Mouse (Mus musculus) lung, postnatal 10 days (tissue): Measurements from ENCODE around the gene Ccdc114.
"Not testable (repeated sequence)": the region's sequence is repeated elsewhere in the genome, so short reads cannot be mapped to it uniquely, and the experiment has no call there.

ENCODE experiments used
- DNase-seq: peaks from one replicate; pipeline ENCODE4 v3.0.0; 2021

The Ccdc114 gene

GRCm38 (mm10) chr7:45919083-45919671 lies 4.7 kb upstream of the Ccdc114 start:
- peak; percentile 30 for DNase-seq

GRCm38 (mm10) chr7:45919761-45920160 lies 4.1 kb upstream of the Ccdc114 start:
- DNase-seq: no peak

- peak; percentile 57 for DNase-seq
Measured at GRCm38 (mm10) chr7:45920583-45921241, 3.2 kb upstream of the Ccdc114 start.

- peak; percentile 86 for DNase-seq
Measured at GRCm38 (mm10) chr7:45921242-45921621, 2.6 kb upstream of the Ccdc114 start, which contains the start of gene Emp3. TSS of gene Emp3 (minus strand) at chr7:45921404.

GRCm38 (mm10) chr7:45921950-45922600 lies 1.8 kb upstream of the Ccdc114 start:
- DNase-seq: no peak

GRCm38 (mm10) chr7:45922928-45923761 lies 727 bp upstream of the Ccdc114 start:
- DNase-seq: peak; percentile 98

- peak; percentile 46 for DNase-seq
Measured at GRCm38 (mm10) chr7:45924429-45924816, 551 bp downstream of the Ccdc114 start.

- no peak for DNase-seq
Measured at GRCm38 (mm10) chr7:45928626-45929295, 4.9 kb downstream of the Ccdc114 start.

- DNase-seq: no peak
Measured at GRCm38 (mm10) chr7:45929688-45930087, 5.8 kb downstream of the Ccdc114 start.

- DNase-seq: not testable (repeated sequence)
Measured at GRCm38 (mm10) chr7:45933766-45934165, 9.9 kb downstream of the Ccdc114 start.

- peak; percentile 82 for DNase-seq
Measured at GRCm38 (mm10) chr7:45935114-45935513, 11.2 kb downstream of the Ccdc114 start.

GRCm38 (mm10) chr7:45939836-45940235 lies 16.0 kb downstream of the Ccdc114 start:
- no peak for DNase-seq

GRCm38 (mm10) chr7:45941986-45942385 lies 18.1 kb downstream of the Ccdc114 start:
- DNase-seq: no peak

GRCm38 (mm10) chr7:45943280-45943679 lies 19.4 kb downstream of the Ccdc114 start:
- not testable (repeated sequence) for DNase-seq

- no peak for DNase-seq
Measured at GRCm38 (mm10) chr7:45949061-45949460, 25.2 kb downstream of the Ccdc114 start.

GRCm38 (mm10) chr7:45956611-45957010 lies 32.7 kb downstream of the Ccdc114 start:
- no peak for DNase-seq

- DNase-seq: no peak
Measured at GRCm38 (mm10) chr7:45971831-45972723, 48.2 kb downstream of the Ccdc114 start.

GRCm38 (mm10) chr7:45973271-45973687 lies 49.4 kb downstream of the Ccdc114 start:
- no peak for DNase-seq

GRCm38 (mm10) chr7:45974103-45974502 lies 50.2 kb downstream of the Ccdc114 start:
- no peak for DNase-seq

GRCm38 (mm10) chr7:45974512-45974911 lies 50.6 kb downstream of the Ccdc114 start:
- peak; percentile 16 for DNase-seq

GRCm38 (mm10) chr7:45981612-45982011 lies 57.7 kb downstream of the Ccdc114 start:
- DNase-seq: no peak

- no peak for DNase-seq
Measured at GRCm38 (mm10) chr7:45986893-45987292, 63.0 kb downstream of the Ccdc114 start.
